Mouse (Mus musculus): Measurements from ENCODE around the gene Arfgef2. TPM values are rescaled to one million over a fixed set of nuclear protein-coding genes. Genes with fewer than 3 reads are reported as not detected.

The Arfgef2 gene
- polyA plus RNA-seq, 1 experiment: 28.3 TPM

DNA sequence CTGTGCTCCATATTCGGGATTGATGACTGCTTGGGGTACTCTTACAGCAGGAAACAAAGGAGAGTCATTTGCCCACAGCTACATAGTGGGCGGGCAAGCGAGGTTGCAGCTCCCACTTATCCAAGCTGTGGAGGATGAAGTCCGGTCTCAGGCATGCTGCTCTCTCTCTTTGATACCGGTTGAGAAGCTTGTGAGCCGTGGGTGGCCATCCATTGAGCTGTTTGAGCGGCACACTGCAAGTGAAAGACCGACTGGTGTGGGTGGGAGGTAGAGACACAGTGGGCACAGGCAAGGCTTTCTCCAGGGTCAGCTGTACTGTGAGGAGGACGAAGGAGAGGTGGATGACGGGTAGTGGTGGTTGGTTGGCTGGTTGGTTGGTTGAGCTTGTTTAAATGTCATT lies 5.4 kb downstream of the Arfgef2 start:
- TF ChIP-seq EP300 (IDR thresholded peaks at IDR 0.05; ENCODE audit: insufficient read depth, low read depth, low read length) (no peak), POLR2A (IDR thresholded peaks at IDR 0.05; ENCODE audit: insufficient read depth, low read length) (no peak)
- H3K9me3 ChIP-seq (replicated peaks; ENCODE audit: control insufficient read depth, insufficient read depth, low read length, poor library complexity, severe bottlenecking): peaks cover 11% of the 10 kb centered on the region; the same call in 1 of the 2 replicates

GRCm38 (mm10) chr2:166818463-166819143 lies 13.2 kb downstream of the Arfgef2 start:
- Histone ChIP-seq H3K4me1 (ENCODE audit: control insufficient read depth, insufficient read depth, low read length) (no peaks in the 10 kb centered on the region), H3K9ac (ENCODE audit: low read depth, poor library complexity, severe bottlenecking) (no peak overlapping the region), H3K4me3 (ENCODE audit: low read depth, low read length) (no peak overlapping the region), H3K27me3 (ENCODE audit: control insufficient read depth, insufficient read depth, low read length, poor library complexity, severe bottlenecking) (no peaks in the 10 kb centered on the region), H3K36me3 (ENCODE audit: control insufficient read depth, insufficient read depth, low read length, poor library complexity, severe bottlenecking) (no peaks in the 10 kb centered on the region), H3K9me3 (replicated peaks; ENCODE audit: control insufficient read depth, insufficient read depth, low read length, poor library complexity, severe bottlenecking) (peaks cover 7% of the 10 kb centered on the region), H3K27ac (ENCODE audit: insufficient read depth, low read length) (no peak overlapping the region)
- TF ChIP-seq CTCF (IDR thresholded peaks at IDR 0.05; ENCODE audit: low read depth, low read length) (no peak), EP300 (IDR thresholded peaks at IDR 0.05; ENCODE audit: insufficient read depth, low read depth, low read length) (no peak), POLR2A (IDR thresholded peaks at IDR 0.05; ENCODE audit: insufficient read depth, low read length) (no peak)

More for the DNA sequence above, 5.4 kb downstream of the Arfgef2 start:
- H3K4me1 ChIP-seq (ENCODE audit: control insufficient read depth, insufficient read depth, low read length): no peaks in the 10 kb centered on the region
- H3K36me3 ChIP-seq (ENCODE audit: control insufficient read depth, insufficient read depth, low read length, poor library complexity, severe bottlenecking): no peaks in the 10 kb centered on the region
- H3K27ac ChIP-seq (ENCODE audit: insufficient read depth, low read length): no peak overlapping the region
- no peaks in the 10 kb centered on the region for H3K27me3 ChIP-seq (ENCODE audit: control insufficient read depth, insufficient read depth, low read length, poor library complexity, severe bottlenecking)
- no peak overlapping the region for H3K9ac ChIP-seq (ENCODE audit: low read depth, poor library complexity, severe bottlenecking)
- no peak overlapping the region for H3K4me3 ChIP-seq (ENCODE audit: low read depth, low read length)

- Histone ChIP-seq H3K9me3 (replicated peaks; ENCODE audit: control insufficient read depth, insufficient read depth, low read length, poor library complexity, severe bottlenecking) (peaks cover 7% of the 10 kb centered on the region), H3K27ac (ENCODE audit: insufficient read depth, low read length) (no peak overlapping the region), H3K4me3 (ENCODE audit: low read depth, low read length) (no peak overlapping the region), H3K27me3 (ENCODE audit: control insufficient read depth, insufficient read depth, low read length, poor library complexity, severe bottlenecking) (no peaks in the 10 kb centered on the region), H3K36me3 (ENCODE audit: control insufficient read depth, insufficient read depth, low read length, poor library complexity, severe bottlenecking) (no peaks in the 10 kb centered on the region), H3K9ac (ENCODE audit: low read depth, poor library complexity, severe bottlenecking) (no peak overlapping the region), H3K4me1 (ENCODE audit: control insufficient read depth, insufficient read depth, low read length) (no peaks in the 10 kb centered on the region)
- TF ChIP-seq CTCF (IDR thresholded peaks at IDR 0.05; ENCODE audit: low read depth, low read length): no peak
- no peak for TF ChIP-seq EP300 (IDR thresholded peaks at IDR 0.05; ENCODE audit: insufficient read depth, low read depth, low read length)
- TF ChIP-seq POLR2A (IDR thresholded peaks at IDR 0.05; ENCODE audit: insufficient read depth, low read length): no peak
Measured at GRCm38 (mm10) chr2:166819849-166820248, 14.5 kb downstream of the Arfgef2 start.

DNA sequence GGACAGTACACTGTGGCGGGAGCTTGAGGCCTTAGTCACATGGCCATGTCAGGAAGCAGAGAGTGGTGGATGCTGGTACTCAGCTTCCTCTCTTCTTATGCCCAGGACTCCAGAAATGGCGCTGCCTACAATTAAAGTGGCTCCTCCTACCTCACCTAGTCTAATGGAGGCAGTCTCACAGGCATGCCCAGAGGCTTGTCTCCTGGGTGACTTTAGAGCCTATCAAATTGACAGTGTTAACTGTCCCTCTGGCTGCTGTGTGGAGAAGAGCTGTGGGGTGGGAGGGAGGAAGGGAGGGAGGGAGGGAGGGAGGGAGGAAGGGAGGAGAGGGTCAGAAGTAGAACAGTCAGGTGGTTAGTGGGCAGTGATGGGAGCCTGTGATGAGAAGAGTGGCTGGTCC lies 15.5 kb downstream of the Arfgef2 start:
- no peaks in the 10 kb centered on the region for H3K36me3 ChIP-seq (ENCODE audit: control insufficient read depth, insufficient read depth, low read length, poor library complexity, severe bottlenecking)
- H3K9me3 ChIP-seq (replicated peaks; ENCODE audit: control insufficient read depth, insufficient read depth, low read length, poor library complexity, severe bottlenecking): peaks cover 7% of the 10 kb centered on the region
- no peak for TF ChIP-seq POLR2A (IDR thresholded peaks at IDR 0.05; ENCODE audit: insufficient read depth, low read length)
- no peak for TF ChIP-seq EP300 (IDR thresholded peaks at IDR 0.05; ENCODE audit: insufficient read depth, low read depth, low read length)
- TF ChIP-seq CTCF (IDR thresholded peaks at IDR 0.05; ENCODE audit: low read depth, low read length): no peak
- no peak overlapping the region for H3K27ac ChIP-seq (ENCODE audit: insufficient read depth, low read length)
- no peak overlapping the region for H3K4me3 ChIP-seq (ENCODE audit: low read depth, low read length)
- H3K27me3 ChIP-seq (ENCODE audit: control insufficient read depth, insufficient read depth, low read length, poor library complexity, severe bottlenecking): no peaks in the 10 kb centered on the region
- no peak overlapping the region for H3K9ac ChIP-seq (ENCODE audit: low read depth, poor library complexity, severe bottlenecking)
- no peaks in the 10 kb centered on the region for H3K4me1 ChIP-seq (ENCODE audit: control insufficient read depth, insufficient read depth, low read length)

DNA sequence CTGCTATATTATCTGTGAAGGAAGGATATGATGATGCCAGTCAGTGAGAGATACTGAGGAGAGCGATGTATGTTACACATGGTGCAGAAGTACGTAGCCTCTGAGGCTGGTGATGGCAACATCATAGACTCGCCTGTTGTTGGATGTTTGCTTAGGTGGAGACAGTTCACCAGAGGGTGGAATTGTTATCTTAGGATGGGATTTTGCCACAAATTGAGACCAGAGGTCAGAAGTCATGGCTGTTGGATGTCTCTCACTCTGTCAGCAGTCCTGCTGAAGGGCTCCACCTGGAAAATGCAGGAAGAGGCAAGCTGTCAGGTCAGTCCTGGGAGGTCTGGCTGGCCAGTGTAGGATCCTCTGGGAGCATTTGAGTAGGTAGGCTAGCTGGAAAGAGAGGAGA lies 16.0 kb downstream of the Arfgef2 start:
- H3K36me3 ChIP-seq (ENCODE audit: control insufficient read depth, insufficient read depth, low read length, poor library complexity, severe bottlenecking): no peaks in the 10 kb centered on the region
- TF ChIP-seq EP300 (IDR thresholded peaks at IDR 0.05; ENCODE audit: insufficient read depth, low read depth, low read length) (no peak), POLR2A (IDR thresholded peaks at IDR 0.05; ENCODE audit: insufficient read depth, low read length) (no peak), CTCF (IDR thresholded peaks at IDR 0.05; ENCODE audit: low read depth, low read length) (no peak)
- H3K4me1 ChIP-seq (ENCODE audit: control insufficient read depth, insufficient read depth, low read length): no peaks in the 10 kb centered on the region
- no peak overlapping the region for H3K27ac ChIP-seq (ENCODE audit: insufficient read depth, low read length)
- no peak overlapping the region for H3K4me3 ChIP-seq (ENCODE audit: low read depth, low read length)
- H3K9me3 ChIP-seq (replicated peaks; ENCODE audit: control insufficient read depth, insufficient read depth, low read length, poor library complexity, severe bottlenecking): peaks cover 7% of the 10 kb centered on the region
- no peak overlapping the region for H3K9ac ChIP-seq (ENCODE audit: low read depth, poor library complexity, severe bottlenecking)
- no peaks in the 10 kb centered on the region for H3K27me3 ChIP-seq (ENCODE audit: control insufficient read depth, insufficient read depth, low read length, poor library complexity, severe bottlenecking)

GRCm38 (mm10) chr2:166822119-166822826 lies 16.9 kb downstream of the Arfgef2 start:
- Histone ChIP-seq H3K9me3 (replicated peaks; ENCODE audit: control insufficient read depth, insufficient read depth, low read length, poor library complexity, severe bottlenecking) (peaks cover 6% of the 10 kb centered on the region), H3K36me3 (ENCODE audit: control insufficient read depth, insufficient read depth, low read length, poor library complexity, severe bottlenecking) (no peaks in the 10 kb centered on the region), H3K27me3 (ENCODE audit: control insufficient read depth, insufficient read depth, low read length, poor library complexity, severe bottlenecking) (no peaks in the 10 kb centered on the region), H3K4me1 (ENCODE audit: control insufficient read depth, insufficient read depth, low read length) (no peaks in the 10 kb centered on the region), H3K4me3 (ENCODE audit: low read depth, low read length) (no peak overlapping the region), H3K9ac (ENCODE audit: low read depth, poor library complexity, severe bottlenecking) (no peak overlapping the region), H3K27ac (ENCODE audit: insufficient read depth, low read length) (no peak overlapping the region)
- TF ChIP-seq EP300 (IDR thresholded peaks at IDR 0.05; ENCODE audit: insufficient read depth, low read depth, low read length) (no peak), CTCF (IDR thresholded peaks at IDR 0.05; ENCODE audit: low read depth, low read length) (no peak), POLR2A (IDR thresholded peaks at IDR 0.05; ENCODE audit: insufficient read depth, low read length) (no peak)
